Mouse (Mus musculus): ENCODE measurements around the gene Rrp1b. TPM values are rescaled to one million over a fixed set of nuclear protein-coding genes. Genes with fewer than 3 reads are reported as not detected.
"Not testable (repeated sequence)": the region's sequence is repeated elsewhere in the genome, so short reads cannot be mapped to it uniquely, and the experiment has no call there.

Rrp1b gene
- total RNA-seq, 2 experiments from 2014 or later, result 9.3 to 12.8 TPM

DNA sequence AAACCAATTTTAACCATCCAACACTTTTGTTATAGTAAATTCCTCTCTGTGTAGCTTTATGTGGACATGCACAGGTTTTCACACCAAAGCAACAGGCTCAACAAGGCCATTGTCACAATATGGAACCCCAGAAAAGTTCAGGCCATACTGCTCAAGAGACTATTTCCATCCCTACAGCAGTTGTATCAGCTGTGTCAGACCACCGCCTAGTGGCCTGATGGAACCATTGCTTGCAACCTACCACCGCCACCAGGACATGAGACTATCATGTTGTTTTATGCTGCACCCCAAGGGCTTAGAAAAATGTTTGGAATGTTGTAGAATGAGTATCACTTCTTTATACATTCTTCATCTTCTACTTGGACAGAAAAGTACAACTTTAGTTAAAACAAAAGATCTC is 10.5 kb upstream of the Rrp1b start:
- DNase-seq, result peak; percentile 70
- intact Hi-C loops (cut with DNase I; ENCODE audit: low total_unique reads), result loop anchor here (5.0 to 10.0 kb wide), 3 partner anchors 171 to 343 kb away; partner anchors contain the start of gene Sik1

DNA sequence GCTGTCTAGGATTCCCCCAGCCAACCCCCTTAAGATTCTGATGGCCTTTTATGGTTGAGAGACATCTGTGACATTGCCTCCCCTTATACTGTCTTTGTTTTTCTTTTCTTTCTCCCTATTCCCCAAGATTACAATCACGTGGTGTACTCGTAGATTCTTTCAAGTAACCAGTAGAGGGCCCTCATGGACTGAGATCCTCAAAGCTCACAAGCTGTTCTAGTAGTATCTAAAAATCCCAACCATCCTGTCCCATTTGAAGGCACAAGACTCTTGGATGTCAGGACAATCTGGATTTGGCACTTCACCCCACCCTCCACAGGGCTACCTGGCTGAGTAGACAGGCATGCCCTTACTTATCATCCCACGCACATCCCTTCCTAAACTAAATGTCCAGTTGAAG is 8.2 kb upstream of the Rrp1b start:
- intact Hi-C loops (cut with DNase I; ENCODE audit: low total_unique reads), result loop anchor here (5.0 to 10.0 kb wide), 3 partner anchors 173 to 345 kb away; partner anchors contain the start of gene Sik1
- DNase-seq, result no peak

DNA sequence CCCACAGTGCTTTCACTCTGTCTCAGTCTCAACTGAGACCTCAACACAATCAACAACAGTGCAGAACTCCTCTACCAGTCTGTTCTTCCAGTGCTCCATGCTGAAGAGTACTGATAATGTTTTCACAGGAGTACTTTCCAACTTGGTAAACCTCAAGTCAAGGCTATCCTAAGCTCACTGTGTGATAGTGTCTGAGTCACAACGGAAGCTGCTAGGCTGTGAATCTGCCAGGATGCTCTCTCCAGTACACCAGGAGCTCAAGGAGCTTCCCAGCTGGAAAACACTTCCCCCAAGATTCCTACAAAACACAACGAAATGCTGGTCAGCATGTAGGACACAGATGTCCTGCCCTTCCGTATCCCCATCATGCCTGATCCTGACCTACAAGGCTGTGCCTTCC is 7.6 kb upstream of the Rrp1b start:
- DNase-seq, result no peak
- intact Hi-C loops (cut with DNase I; ENCODE audit: low total_unique reads), result loop anchor here (5.0 to 10.0 kb wide), 3 partner anchors 174 to 346 kb away; partner anchors contain the start of gene Sik1

DNA sequence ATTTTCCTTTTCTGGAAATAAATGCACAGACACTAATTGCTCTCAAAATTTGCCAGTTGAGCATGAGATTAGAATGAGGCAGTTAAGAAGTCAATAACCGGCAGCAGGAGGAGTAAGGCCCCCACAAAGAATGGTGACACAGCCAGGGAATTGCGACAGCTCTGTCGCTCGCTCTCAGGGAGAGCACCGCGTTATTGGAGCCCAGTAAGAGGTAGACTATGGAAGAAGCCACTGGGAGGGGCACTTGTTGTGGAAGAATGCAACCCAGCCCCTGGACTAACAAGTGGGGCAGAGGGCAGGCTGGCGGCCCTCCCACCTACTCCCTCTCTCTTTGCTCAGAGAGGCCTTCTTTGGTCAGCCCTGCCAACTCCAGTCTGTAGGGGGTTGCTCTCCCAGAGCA is 4.2 kb upstream of the Rrp1b start:
- DNase-seq, result no peak
- intact Hi-C loops (cut with DNase I; ENCODE audit: low total_unique reads), result loop anchor here (5.0 kb wide), 1 partner anchor 41 kb away; no protein-coding TSS in a partner anchor

DNA sequence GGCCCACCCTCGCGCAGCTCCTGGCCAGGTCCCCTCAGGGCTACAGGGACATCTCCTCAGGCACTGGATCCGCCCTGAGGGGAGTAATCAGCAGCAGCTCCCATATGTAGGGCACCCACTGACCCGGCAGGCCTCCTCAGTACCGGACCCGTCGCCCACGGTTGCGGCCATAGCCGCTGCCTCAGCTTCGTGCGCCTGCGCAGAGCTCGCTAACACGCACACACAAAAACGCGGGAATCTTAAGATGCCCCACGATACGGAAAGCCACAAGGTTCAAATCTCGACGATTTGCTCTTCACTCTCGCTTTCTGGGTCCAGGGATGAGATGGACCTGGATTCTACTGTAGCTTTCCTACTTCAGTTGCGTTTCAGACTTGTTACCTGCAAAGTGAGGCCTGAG is 1.6 kb upstream of the Rrp1b start:
- intact Hi-C loops (cut with DNase I; ENCODE audit: low total_unique reads), result loop anchor here (5.0 kb wide), 1 partner anchor 38 kb away; no protein-coding TSS in a partner anchor
- DNase-seq, result no peak

- DNase-seq, result no peak
- intact Hi-C loops (cut with DNase I; ENCODE audit: low total_unique reads), result no loop called here
Observed at GRCm38 (mm10) chr17:32036509-32037438, 874 bp downstream of the Rrp1b start.

DNA sequence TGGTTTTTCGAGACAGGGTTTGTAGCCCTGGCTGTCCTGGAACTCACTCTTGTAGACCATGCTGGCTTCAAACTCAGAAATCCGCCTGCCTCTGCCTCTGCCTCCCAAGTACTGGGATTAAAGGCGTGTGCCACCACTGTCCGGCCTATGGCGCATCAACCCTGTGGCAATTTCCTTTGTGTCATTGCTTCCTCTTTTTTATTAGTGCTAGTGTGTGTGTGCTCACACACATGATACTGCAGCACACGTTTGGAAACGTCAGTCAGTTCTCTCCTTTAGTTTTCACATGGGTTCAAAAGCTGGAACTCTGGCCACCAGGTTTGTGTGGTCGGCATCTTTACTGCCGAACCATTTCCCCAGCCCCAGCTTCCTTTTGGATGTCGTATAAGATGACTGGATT is 4.4 kb downstream of the Rrp1b start:
- intact Hi-C loops (cut with DNase I; ENCODE audit: low total_unique reads), result no loop called here
- DNase-seq, result no peak

DNA sequence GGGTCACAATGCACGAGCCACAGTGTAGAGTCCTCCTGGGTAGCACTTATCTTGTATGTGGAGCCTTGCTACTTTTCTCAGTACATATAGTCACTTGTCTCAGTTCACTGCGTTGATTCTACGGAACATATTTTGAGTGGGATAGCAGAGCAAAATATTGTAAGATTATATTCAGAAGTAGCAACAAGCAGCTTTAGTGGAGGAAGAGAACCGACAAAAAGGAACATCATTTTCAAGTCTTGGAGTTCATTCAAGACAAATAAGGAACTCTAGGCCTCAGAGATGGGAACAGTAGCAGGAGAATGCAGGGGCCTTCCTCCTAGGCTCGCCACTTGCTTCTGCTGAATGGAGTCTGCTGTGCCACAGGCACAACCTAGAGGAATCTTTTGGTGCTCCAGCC is 10.6 kb downstream of the Rrp1b start:
- no peak for DNase-seq
- intact Hi-C loops (cut with DNase I; ENCODE audit: low total_unique reads), result no loop called here

- intact Hi-C loops (cut with DNase I; ENCODE audit: low total_unique reads), result no loop called here
- no peak for DNase-seq
Observed at GRCm38 (mm10) chr17:32048351-32048750, 12.5 kb downstream of the Rrp1b start.

DNA sequence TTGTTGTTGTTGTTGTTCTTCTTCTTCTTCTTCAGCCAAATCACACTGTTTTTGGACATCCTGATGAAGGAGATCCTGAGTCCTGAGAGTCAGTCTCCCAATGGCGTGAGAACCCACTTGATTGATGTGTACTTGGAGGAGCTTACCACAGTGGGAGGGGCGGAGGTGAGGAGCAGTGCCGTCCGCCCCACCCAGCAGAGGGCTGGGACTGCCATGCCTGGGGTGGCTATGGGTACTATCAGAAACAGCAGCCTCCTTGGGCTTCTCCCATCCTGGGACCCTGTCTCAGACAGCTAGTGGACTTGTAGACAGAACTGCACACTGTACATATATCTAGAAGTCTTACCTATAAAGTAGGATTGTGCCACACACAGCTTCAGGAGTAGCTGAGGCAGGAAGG is 14.0 kb downstream of the Rrp1b start:
- no peak for DNase-seq
- intact Hi-C loops (cut with DNase I; ENCODE audit: low total_unique reads), result no loop called here

GRCm38 (mm10) chr17:32050609-32051008 is 14.7 kb downstream of the Rrp1b start:
- intact Hi-C loops (cut with DNase I; ENCODE audit: low total_unique reads), result no loop called here
- no peak for DNase-seq

DNA sequence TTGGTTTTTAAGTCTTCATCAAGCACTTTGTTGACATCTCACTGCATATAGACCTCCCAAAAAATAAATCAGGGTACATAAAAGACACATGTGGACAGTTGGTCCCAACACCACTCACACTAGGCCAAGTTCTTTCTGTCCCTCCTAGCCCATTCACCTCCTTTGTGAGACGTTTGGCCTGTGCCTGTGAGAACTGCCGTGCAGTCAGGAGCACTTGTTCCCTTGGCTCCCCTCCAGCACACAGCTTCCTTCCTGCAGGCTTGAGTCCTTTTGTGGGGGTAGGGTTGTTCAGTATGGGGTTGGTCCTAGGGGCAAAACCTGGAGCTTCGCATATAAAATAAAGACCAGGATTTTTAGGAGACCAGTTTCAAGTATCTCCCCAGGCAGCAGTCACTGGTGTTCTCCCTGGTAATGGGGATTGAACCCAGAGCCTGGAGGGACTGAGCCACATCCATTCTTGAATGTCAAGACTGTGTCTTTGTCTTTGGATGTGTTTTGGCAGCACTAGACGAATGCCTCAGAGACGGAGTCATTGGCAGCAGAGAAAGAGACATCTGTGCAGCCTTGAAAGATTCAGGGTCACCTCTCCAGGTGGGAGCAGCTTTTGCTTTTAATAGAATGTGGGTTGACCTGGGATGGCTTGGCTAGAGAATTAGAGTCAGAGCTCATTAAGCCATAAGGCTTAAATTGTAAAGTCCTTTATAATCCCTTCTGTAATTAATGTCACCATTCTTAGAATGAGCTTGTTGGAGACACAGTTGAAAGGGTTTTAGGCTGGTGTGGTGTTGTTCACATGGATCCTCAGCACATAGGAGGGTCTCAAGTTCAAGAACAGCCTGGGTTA is 16.6 kb downstream of the Rrp1b start:
- intact Hi-C loops (cut with DNase I; ENCODE audit: low total_unique reads), result no loop called here
- no peak for DNase-seq

DNA sequence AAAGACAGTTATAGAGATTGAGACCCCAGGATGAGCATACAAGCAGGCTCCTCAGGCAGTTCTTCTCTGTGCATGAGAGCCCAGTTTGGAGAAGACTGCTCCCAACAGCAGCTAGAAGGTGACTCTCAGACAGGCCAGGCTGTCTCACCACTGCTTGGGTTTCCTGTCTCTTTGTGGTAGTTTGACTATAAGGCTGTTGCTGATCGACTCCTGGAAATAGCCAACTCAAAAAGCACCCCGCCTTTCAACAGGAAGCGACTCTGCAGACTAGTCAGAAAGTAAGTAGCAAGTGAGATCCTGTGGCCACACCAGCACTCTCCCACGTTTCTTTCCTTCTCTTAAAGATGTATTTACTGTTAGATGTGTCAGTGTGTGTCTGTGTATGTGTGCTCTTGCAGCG is 17.8 kb downstream of the Rrp1b start:
- no peak for DNase-seq
- intact Hi-C loops (cut with DNase I; ENCODE audit: low total_unique reads), result no loop called here

DNA sequence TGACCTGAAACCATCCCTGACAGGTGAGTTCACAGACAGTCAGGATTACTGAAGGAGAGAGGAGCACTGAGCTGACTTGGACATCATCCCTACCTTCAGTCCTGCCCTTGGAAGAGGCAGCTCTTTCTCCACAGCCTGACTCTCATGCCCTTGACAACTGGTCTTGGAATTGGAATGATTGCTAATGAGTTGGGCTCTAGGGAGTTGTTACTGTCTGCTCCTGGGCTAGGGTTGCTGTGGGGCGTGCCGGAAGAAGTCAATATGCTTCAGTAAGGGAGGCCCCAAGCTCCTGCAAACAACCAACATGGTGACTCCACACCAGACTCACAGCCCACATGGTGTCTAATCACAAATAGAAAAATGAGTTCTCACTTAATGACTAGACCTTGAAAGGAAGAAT is 21.9 kb downstream of the Rrp1b start:
- intact Hi-C loops (cut with DNase I; ENCODE audit: low total_unique reads), result no loop called here
- no peak for DNase-seq

- intact Hi-C loops (cut with DNase I; ENCODE audit: low total_unique reads), result no loop called here
- no peak for DNase-seq
Observed at GRCm38 (mm10) chr17:32059084-32059483, 23.2 kb downstream of the Rrp1b start.

DNA sequence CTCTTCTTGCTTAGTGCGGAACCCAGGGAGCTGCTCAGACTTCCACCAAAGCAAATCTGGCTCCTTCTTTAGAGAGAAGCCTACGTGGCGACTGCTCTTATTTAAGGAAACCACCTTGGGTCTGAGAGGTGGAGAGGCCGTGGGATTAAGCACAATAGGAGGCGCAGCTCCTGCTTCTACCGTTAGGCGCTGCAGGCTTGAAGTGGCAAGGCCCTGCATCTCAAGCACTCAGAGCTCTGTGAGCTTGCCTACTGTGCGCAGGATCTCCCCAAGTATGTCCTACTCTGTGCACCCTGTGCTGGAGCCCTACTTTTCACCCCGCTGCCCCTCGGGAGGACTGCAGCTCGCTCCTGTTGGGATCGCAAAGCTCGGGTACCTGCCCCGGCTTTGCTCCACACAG is 25.3 kb downstream of the Rrp1b start:
- intact Hi-C loops (cut with DNase I; ENCODE audit: low total_unique reads), result no loop called here
- no peak for DNase-seq

DNA sequence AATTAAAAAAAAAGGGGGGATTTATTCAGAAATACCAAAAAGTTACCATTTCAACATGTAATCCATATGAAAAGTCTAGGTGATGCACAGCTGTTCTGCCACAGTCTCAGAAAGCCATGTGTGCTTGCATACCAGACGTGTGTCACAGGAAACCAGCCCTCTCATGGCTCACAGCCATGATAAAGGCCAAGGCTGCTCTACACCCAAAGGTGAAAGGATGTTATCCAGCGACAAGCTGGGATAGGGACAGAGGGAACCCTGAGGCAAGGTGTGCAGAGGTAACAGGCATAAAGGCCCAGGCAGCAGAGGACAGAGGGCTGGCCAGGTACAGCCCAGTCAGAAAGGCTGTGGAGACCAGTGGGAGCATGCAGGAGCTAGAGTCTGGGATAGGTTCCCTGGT is 27.8 kb downstream of the Rrp1b start:
- intact Hi-C loops (cut with DNase I; ENCODE audit: low total_unique reads), result no loop called here
- DNase-seq, result no peak

DNA sequence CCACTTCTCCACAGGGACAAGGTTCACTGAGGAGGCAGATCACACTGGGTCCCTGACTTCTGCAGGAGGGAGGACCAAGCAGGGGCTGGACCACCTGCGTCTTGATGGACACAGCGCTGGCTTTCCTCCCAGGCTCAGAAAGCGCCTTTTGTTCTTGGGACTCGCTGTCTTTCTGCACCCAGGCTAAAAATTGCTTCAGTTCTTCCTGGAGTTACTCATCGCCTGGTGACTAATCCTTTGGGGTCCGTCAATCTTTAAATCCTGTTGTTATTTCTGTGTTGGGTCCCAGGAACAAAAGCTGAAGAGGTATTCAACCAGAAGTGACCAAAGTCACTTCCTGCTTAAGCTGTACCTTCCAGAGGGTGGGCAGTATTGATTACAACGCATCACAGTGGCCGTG is 28.9 kb downstream of the Rrp1b start:
- intact Hi-C loops (cut with DNase I; ENCODE audit: low total_unique reads), result not testable (repeated sequence)

DNA sequence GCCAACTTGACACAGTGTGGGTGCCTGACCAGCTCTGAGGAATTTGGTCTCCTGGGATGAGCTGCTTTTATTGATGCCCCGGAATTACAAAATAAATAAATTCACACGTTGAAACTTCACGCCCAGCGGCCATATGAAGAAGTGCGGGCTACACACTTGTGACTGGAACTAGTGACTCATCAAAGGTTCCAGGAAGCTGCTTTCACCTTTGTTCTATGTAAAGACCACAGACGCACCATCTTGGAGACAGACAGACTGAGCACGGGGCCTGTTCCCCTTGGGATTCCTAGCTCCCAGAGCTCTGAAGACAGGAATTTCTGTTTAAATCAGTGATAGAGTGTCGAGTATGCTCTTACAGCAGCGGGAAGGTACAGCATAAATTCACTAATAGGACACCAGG is 31.6 kb downstream of the Rrp1b start:
- no peak for DNase-seq
- intact Hi-C loops (cut with DNase I; ENCODE audit: low total_unique reads), result no loop called here

More for the DNA sequence above, 28.9 kb downstream of the Rrp1b start:
- not testable (repeated sequence) for DNase-seq

DNA sequence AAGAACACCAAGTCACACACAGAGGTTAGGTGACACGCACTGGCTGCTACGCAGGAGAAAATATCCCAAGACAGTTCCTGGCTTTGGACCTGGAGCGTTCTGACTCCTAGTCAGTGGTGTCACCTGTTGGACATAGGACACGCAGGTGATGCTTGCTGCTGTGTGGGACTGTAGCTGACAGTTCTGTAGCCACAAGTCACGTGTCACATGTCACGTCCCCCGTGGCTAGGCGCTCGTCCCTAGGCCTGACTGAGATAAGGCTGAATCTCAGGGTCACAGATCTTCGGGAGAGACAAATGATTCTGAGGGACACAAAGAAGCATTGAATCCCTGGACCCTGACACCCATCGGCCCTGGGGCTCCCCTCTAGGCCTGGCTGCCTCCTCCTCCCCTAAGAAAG is 32.5 kb downstream of the Rrp1b start:
- intact Hi-C loops (cut with DNase I; ENCODE audit: low total_unique reads), result no loop called here
- DNase-seq, result no peak
